Mouse (Mus musculus) liver, postnatal 0 days (tissue): ENCODE measurements around the gene Bap1.

ENCODE experiments used
- CTCF ChIP-seq: sonication (generic); IDR thresholded peaks from 2 replicates; pipeline ENCODE4 v1.5.1; 2016; ENCODE audit warnings: antibody characterized with exemption, low read depth
- EP300 ChIP-seq: IDR thresholded peaks from 2 replicates; pipeline ENCODE4 v1.6.1; 2016; ENCODE audit warnings: antibody characterized with exemption, low read depth, mild to moderate bottlenecking

GRCm38 (mm10) chr14:31206472-31206981 lies 44.7 kb upstream of the Bap1 start:
- TF ChIP-seq CTCF (no peak), EP300 (no peak)
